Mouse (Mus musculus) liver, embryonic 16.5 days (tissue): ENCODE measurements around the gene Sele. TPM values are rescaled to one million over a fixed set of nuclear protein-coding genes. Genes with fewer than 3 reads are reported as not detected.
A peak's percentile ranks its signal among the peaks of the same experiment; 100 is the strongest.

ENCODE experiments used
- ATAC-seq: fragments of 200-750 bp; cut with Nextera tagmentation; 2 replicates; pipeline ENCODE4 v1.8.0; 2017; ENCODE audit warnings: low read depth, mild to moderate bottlenecking, moderate number of reproducible peaks, moderate library complexity
- H3K27ac ChIP-seq: fragments of 300-500 bp; sonication (generic); 2 replicates; pipeline ENCODE4 v1.5.1; 2014; ENCODE audit warnings: mild to moderate bottlenecking, low read length
- H3K27me3 ChIP-seq: fragments of 300-500 bp; sonication (generic); 2 replicates; pipeline ENCODE4 v1.6.1; 2014; ENCODE audit warnings: low read depth, low read length, mixed read lengths; ENCODE audit not compliant: control insufficient read depth, insufficient read depth
- H3K36me3 ChIP-seq: fragments of 300-500 bp; sonication (generic); 2 replicates; pipeline ENCODE4 v1.6.1; 2014; ENCODE audit warnings: mild to moderate bottlenecking; ENCODE audit not compliant: control insufficient read depth, insufficient read depth
- H3K4me1 ChIP-seq: fragments of 300-500 bp; sonication (generic); 2 replicates; pipeline ENCODE4 v1.6.1; 2014; ENCODE audit warnings: low read depth, low read length, mixed read lengths; ENCODE audit not compliant: control insufficient read depth
- H3K4me2 ChIP-seq: fragments of 300-500 bp; sonication (generic); 2 replicates; pipeline ENCODE4 v1.6.1; 2014; ENCODE audit warnings: low read depth, low read length, mixed read lengths
- H3K4me3 ChIP-seq: fragments of 300-500 bp; sonication (generic); 2 replicates; pipeline ENCODE4 v1.5.1; 2014; ENCODE audit warnings: low read depth, mild to moderate bottlenecking, low read length
- H3K9ac ChIP-seq: fragments of 300-500 bp; sonication (generic); 2 replicates; pipeline ENCODE4 v1.6.1; 2014; ENCODE audit warnings: low read depth, low read length
- H3K9me3 ChIP-seq: fragments of 300-500 bp; sonication (generic); replicated peaks from 2 replicates; pipeline ENCODE4 v1.6.1; 2016; ENCODE audit warnings: low read length; ENCODE audit not compliant: control insufficient read depth
- WGBS: fragments of 180-500 bp; shearing (Covaris S2); extraction: QIAGEN DNeasy Blood & Tissue Kit; methylation state at CpG from one replicate; pipeline ENCODE4 v1.1.7; 2014; ENCODE audit not compliant: insufficient replicate concordance; 5-methylcytosine and 5-hydroxymethylcytosine counted together
- polyA plus RNA-seq: library from polyadenylated mRNA; unstranded; fragments of >200 nt; fragmentation: Nextera tagmentation; extraction: Ambion mirVana; gene quantifications from 2 replicates; pipeline ENCODE4 v1.2.1, GENCODE M21; 2015

The Sele gene
- polyA plus RNA-seq, 1 experiment from 2014 or later = 0.06 TPM

DNA sequence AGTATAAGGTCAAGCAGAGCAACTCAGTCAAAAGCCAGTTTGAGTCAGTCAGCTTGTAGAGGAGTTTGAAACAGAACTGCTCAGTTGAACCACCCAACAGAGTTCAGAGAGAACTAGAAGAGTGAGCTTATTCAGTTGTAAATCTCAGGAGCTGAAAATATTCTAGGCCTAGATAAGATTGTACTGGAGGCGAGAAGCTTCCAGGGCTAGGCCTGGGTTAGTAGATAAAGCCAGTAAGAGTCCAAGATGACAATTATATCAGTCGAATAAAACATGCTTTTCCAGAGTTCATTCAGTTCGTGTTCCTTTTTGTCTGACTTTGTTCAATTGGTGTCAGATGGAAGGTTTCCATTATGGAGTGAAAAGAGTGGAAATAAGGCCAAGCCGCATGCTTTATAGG is 22.3 kb upstream of the Sele start:
- ATAC-seq = no peak
- no peak overlapping the region for H3K4me3 ChIP-seq
- H3K4me2 ChIP-seq = no peak overlapping the region
- H3K27ac ChIP-seq = no peak overlapping the region
- no peaks in the 10 kb centered on the region for H3K36me3 ChIP-seq
- H3K27me3 ChIP-seq = no peaks in the 10 kb centered on the region
- 47% methylated on average over 4 of the region's 4 CpGs for WGBS
- no peaks in the 10 kb centered on the region for H3K9me3 ChIP-seq
- H3K9ac ChIP-seq = no peak overlapping the region
- H3K4me1 ChIP-seq = no peaks in the 10 kb centered on the region

DNA sequence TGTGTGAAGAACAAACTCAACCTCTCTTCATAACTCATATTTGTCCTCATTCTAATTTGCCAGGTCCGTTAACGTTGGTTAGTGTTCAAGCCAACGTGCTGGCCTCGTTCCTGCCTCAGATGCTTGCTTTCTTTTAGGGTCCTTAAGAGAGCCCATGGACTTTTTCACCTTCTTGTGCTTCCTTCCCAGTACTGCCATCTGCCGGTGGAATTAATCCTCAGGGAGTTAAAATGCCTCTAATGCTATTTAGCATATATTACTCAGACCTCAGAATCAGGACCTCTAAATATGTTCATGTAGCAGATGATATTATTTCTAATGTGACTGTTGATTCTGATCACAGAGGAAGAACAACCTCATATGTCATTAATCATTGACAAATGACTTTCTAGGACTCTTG is 20.6 kb upstream of the Sele start:
- Histone ChIP-seq H3K4me1 (no peaks in the 10 kb centered on the region), H3K9me3 (no peaks in the 10 kb centered on the region), H3K36me3 (no peaks in the 10 kb centered on the region), H3K4me2 (no peak overlapping the region), H3K9ac (no peak overlapping the region), H3K27ac (no peak overlapping the region), H3K27me3 (no peaks in the 10 kb centered on the region), H3K4me3 (no peak overlapping the region)
- no peak for ATAC-seq
- 43% methylated on average over 5 of the region's 5 CpGs for WGBS

DNA sequence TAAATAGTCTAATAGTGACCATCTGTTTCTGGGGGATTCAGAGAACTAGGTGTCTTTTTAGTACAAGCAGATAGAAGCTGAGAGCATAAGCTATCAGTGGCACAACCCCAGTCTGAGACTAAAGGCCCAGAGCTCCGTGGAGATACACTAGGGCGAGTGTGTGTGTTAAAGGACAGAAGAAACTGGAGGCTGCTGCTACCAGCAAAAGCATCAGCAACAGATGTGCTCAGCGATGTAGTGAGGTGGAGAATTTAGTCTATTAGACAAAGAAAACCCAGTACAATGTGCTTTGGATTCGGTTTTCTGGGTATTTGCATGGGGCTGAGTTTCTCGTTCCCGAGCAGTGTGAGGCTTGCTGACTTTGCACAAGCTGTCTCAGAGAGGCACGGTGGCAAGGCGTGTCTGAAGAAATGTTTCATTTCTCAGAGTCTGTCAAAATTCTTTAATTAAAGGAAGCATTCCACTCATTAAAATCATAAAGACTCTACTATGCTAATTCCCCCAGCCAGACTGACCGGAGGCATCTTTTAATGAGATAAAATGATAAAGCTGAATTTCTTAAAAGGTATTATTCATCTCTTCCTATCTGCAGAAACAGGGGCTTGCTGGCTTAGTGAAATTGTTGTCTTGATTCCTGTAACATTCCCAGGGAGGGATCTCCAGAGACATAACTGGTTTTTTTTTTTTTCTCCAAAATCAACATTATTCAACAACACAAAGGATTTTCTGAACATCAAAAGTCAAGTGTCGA is 7.5 kb upstream of the Sele start:
- Histone ChIP-seq H3K4me1 (no peaks in the 10 kb centered on the region), H3K27ac (no peak overlapping the region), H3K9ac (no peak overlapping the region), H3K9me3 (no peaks in the 10 kb centered on the region), H3K4me2 (no peak overlapping the region), H3K27me3 (no peaks in the 10 kb centered on the region), H3K4me3 (no peak overlapping the region), H3K36me3 (no peaks in the 10 kb centered on the region)
- WGBS = 65% methylated on average over 10 of the region's 10 CpGs
- no peak for ATAC-seq

DNA sequence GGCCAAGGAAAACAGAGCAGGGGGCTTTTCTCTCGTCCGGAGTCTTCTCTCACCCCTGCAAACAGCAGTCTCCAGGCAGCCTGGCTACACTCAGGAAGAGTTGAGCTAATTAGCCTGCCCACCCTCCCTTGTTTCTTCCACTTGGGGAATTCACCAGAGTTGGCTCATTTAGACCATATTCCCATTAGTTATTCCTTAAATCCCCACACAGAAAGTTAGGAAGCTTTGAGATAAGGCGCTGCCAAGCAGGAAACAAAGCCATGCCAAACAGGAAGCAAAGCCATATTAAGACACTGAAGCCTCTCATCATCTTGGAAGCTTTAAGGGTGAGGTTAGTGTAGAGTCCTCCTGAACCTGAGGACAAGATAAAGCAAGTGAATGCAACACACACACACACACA is 4.5 kb upstream of the Sele start:
- Histone ChIP-seq H3K4me1 (no peaks in the 10 kb centered on the region), H3K4me3 (no peak overlapping the region), H3K9me3 (no peaks in the 10 kb centered on the region), H3K9ac (no peak overlapping the region), H3K36me3 (no peaks in the 10 kb centered on the region), H3K4me2 (no peak overlapping the region), H3K27ac (no peak overlapping the region), H3K27me3 (no peaks in the 10 kb centered on the region)
- peak; percentile 45 for ATAC-seq
- 56% methylated on average over 3 of the region's 3 CpGs for WGBS

DNA sequence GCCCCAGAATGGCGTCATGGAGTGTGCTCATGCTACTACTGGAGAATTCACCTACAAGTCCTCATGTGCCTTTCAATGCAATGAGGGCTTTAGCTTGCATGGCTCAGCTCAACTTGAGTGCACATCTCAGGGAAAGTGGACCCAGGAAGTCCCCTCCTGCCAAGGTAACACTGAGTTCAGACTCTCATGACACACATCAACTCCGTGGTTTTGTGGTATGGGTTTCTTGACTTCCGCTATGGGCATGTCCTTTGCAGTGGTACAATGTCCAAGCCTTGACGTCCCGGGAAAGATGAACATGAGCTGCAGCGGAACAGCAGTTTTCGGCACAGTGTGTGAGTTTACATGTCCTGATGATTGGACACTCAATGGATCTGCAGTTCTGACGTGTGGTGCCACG is 5.5 kb downstream of the Sele start:
- ATAC-seq = no peak
- WGBS = 67% methylated on average over 9 of the region's 9 CpGs
- H3K27me3 ChIP-seq = no peaks in the 10 kb centered on the region
- no peaks in the 10 kb centered on the region for H3K36me3 ChIP-seq
- no peaks in the 10 kb centered on the region for H3K4me1 ChIP-seq
- no peak overlapping the region for H3K4me3 ChIP-seq
- H3K27ac ChIP-seq = no peak overlapping the region
- no peak overlapping the region for H3K4me2 ChIP-seq
- no peak overlapping the region for H3K9ac ChIP-seq
- no peaks in the 10 kb centered on the region for H3K9me3 ChIP-seq

DNA sequence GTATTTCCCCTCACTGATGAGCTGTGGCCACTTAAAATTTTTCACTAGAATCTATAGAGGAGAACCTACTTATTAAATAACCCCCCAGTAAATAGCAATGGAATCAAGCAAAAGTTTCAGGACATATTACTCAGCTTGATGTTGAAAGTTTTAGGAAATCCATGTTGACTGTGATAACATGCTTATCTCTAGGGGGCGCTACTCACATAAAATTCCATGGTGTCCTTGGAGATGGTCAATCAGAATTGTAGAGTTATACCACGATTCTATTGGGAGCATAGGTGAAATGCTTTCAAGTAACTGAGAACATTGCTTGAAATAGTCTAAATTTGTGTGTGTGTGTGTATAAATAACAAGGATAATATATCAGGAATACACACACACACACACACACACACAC is 6.8 kb downstream of the Sele start:
- Histone ChIP-seq H3K4me3 (no peak overlapping the region), H3K36me3 (no peaks in the 10 kb centered on the region), H3K9me3 (no peaks in the 10 kb centered on the region), H3K27me3 (no peaks in the 10 kb centered on the region), H3K9ac (no peak overlapping the region), H3K27ac (no peak overlapping the region), H3K4me2 (no peak overlapping the region), H3K4me1 (no peaks in the 10 kb centered on the region)
- 21% methylated on average over 2 of the region's 2 CpGs for WGBS
- no peak for ATAC-seq

DNA sequence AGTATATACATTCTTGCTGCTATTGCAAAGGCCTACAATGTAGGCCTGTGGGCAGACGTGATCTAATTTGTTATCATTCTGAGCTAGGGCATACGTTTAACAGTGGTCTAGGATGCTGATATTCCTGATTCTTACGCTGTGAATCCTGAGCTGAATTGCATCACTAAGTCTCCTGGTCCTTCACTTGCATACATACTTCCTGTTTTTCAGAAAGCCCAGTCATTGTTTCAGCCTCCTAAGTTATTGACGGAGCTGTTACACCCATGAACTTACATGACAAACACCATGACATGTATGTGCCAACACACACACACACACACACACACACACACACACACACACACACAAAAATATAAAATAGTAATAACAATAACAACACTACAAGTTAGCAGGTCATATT is 12.0 kb downstream of the Sele start:
- Histone ChIP-seq H3K27ac (no peak overlapping the region), H3K4me2 (no peak overlapping the region), H3K36me3 (no peaks in the 10 kb centered on the region), H3K4me1 (no peaks in the 10 kb centered on the region), H3K27me3 (no peaks in the 10 kb centered on the region), H3K4me3 (no peak overlapping the region), H3K9me3 (no peaks in the 10 kb centered on the region), H3K9ac (no peak overlapping the region)
- ATAC-seq = no peak
- 52% methylated on average over 4 of the region's 4 CpGs for WGBS

DNA sequence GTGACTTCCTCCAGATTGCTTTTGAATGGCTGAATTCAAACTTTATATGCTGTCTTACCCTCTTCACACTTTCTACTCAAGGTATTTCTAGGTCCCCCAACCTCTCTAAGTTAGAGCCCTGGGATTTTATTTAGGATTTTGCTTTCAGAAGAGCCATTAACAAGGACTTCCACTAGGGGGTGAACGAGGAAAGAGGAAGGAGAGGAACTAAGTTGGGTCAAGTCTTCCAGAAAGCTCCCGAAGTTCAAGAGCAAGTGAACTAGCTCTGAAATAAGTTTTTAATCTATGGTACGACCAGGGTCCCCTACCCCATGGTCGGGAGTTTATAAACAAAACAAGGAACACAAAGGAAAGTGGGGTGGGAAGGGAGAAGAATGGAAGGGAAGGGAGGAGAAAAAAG is 13.2 kb downstream of the Sele start:
- H3K4me3 ChIP-seq = no peak overlapping the region
- no peak for ATAC-seq
- H3K4me1 ChIP-seq = no peaks in the 10 kb centered on the region
- 12% methylated on average over 4 of the region's 4 CpGs for WGBS
- H3K4me2 ChIP-seq = no peak overlapping the region
- H3K36me3 ChIP-seq = no peaks in the 10 kb centered on the region
- H3K27me3 ChIP-seq = no peaks in the 10 kb centered on the region
- H3K9ac ChIP-seq = no peak overlapping the region
- H3K27ac ChIP-seq = no peak overlapping the region
- no peaks in the 10 kb centered on the region for H3K9me3 ChIP-seq

DNA sequence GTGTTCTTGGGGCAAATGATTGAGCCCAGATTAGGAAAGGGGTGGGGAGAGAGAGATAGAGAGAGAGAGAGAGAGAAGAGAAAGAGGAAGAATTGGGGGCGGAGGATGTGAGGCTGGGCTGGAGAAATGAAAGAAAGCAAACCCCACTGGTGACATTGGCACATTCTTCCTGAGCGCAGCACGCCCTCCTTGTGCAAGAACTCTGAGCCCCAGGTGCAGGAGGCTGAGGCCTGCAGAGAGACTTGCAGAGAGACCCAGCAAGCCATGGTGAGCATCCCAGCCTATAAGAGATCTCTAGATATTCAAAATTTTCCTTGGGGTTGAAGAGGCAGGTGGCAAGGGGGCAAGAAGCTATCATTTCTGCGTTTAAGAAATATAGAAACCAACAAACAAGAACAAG is 13.9 kb downstream of the Sele start, which contains the start of gene Sell:
Sell (plus strand) TSS at position 58 of the 400 bp plus-strand sequence.
- no peak for ATAC-seq
- Histone ChIP-seq H3K4me2 (no peak within 1 kb of the TSS), H3K4me3 (no peak within 1 kb of the TSS; the same call in 1 of the 2 replicates), H3K27me3 (no peaks in the 10 kb centered on the region), H3K9ac (no peak within 1 kb of the TSS), H3K9me3 (no peaks in the 10 kb centered on the region), H3K27ac (no peak within 1 kb of the TSS; the same call in none of the 2 replicates), H3K4me1 (no peaks in the 10 kb centered on the region), H3K36me3 (no peaks in the 10 kb centered on the region)
- 41% methylated on average over 4 of the region's 4 CpGs for WGBS
